Mouse (Mus musculus): ENCODE results near the gene Pgbd5.

The Pgbd5 gene

GRCm38 (mm10) chr8:124439558-124439957, at the start of gene Pgbd5:
Pgbd5 (minus strand) TSS chr8:124439658.
- DNase-seq (ENCODE audit: low spot score in 2 of 2), result no peak

GRCm38 (mm10) chr8:124483356-124484115, 44.1 kb upstream of the Pgbd5 start:
- DNase-seq (ENCODE audit: low spot score in 2 of 2), result no peak

- no peak for DNase-seq (ENCODE audit: low spot score in 2 of 2)
Measured at GRCm38 (mm10) chr8:124482790-124483189, 43.3 kb upstream of the Pgbd5 start.

- DNase-seq (ENCODE audit: low spot score in 2 of 2), result no peak
Measured at GRCm38 (mm10) chr8:124480321-124480720, 40.9 kb upstream of the Pgbd5 start.

- DNase-seq (ENCODE audit: low spot score in 2 of 2), result no peak
Measured at GRCm38 (mm10) chr8:124479251-124479650, 39.8 kb upstream of the Pgbd5 start.

GRCm38 (mm10) chr8:124476701-124477100, 37.2 kb upstream of the Pgbd5 start:
- DNase-seq (ENCODE audit: low spot score in 2 of 2), result no peak

GRCm38 (mm10) chr8:124475690-124476089, 36.2 kb upstream of the Pgbd5 start:
- no peak for DNase-seq (ENCODE audit: low spot score in 2 of 2)

GRCm38 (mm10) chr8:124464641-124465040, 25.2 kb upstream of the Pgbd5 start:
- no peak for DNase-seq (ENCODE audit: low spot score in 2 of 2)

- DNase-seq (ENCODE audit: low spot score in 2 of 2), result no peak
Measured at GRCm38 (mm10) chr8:124463111-124463510, 23.7 kb upstream of the Pgbd5 start.

GRCm38 (mm10) chr8:124462192-124462591, 22.7 kb upstream of the Pgbd5 start:
- DNase-seq (ENCODE audit: low spot score in 2 of 2), result no peak

GRCm38 (mm10) chr8:124461103-124461502, 21.6 kb upstream of the Pgbd5 start:
- DNase-seq (ENCODE audit: low spot score in 2 of 2), result no peak

GRCm38 (mm10) chr8:124460660-124461059, 21.2 kb upstream of the Pgbd5 start:
- DNase-seq (ENCODE audit: low spot score in 2 of 2), result no peak

GRCm38 (mm10) chr8:124459627-124460026, 20.2 kb upstream of the Pgbd5 start:
- DNase-seq (ENCODE audit: low spot score in 2 of 2), result no peak

- no peak for DNase-seq (ENCODE audit: low spot score in 2 of 2)
Measured at GRCm38 (mm10) chr8:124455359-124455758, 15.9 kb upstream of the Pgbd5 start.

GRCm38 (mm10) chr8:124450192-124450895, 10.9 kb upstream of the Pgbd5 start:
- no peak for DNase-seq (ENCODE audit: low spot score in 2 of 2)

GRCm38 (mm10) chr8:124448962-124449670, 9.7 kb upstream of the Pgbd5 start:
- DNase-seq (ENCODE audit: low spot score in 2 of 2), result no peak

- no peak for DNase-seq (ENCODE audit: low spot score in 2 of 2)
Measured at GRCm38 (mm10) chr8:124436741-124437140, 2.7 kb downstream of the Pgbd5 start.

GRCm38 (mm10) chr8:124435707-124436243, 3.7 kb downstream of the Pgbd5 start:
- DNase-seq (ENCODE audit: low spot score in 2 of 2), result no peak

GRCm38 (mm10) chr8:124435170-124435569, 4.3 kb downstream of the Pgbd5 start:
- DNase-seq (ENCODE audit: low spot score in 2 of 2), result no peak

- peak; percentile 95 to 96 for DNase-seq (ENCODE audit: low spot score in 2 of 2)
Measured at GRCm38 (mm10) chr8:124434126-124434790, 5.2 kb downstream of the Pgbd5 start.

GRCm38 (mm10) chr8:124433451-124434125, 5.9 kb downstream of the Pgbd5 start:
- DNase-seq (ENCODE audit: low spot score in 2 of 2), result no peak

Measured in urinary bladder, postnatal 4 days (tissue).